In the genomic region with DNA sequence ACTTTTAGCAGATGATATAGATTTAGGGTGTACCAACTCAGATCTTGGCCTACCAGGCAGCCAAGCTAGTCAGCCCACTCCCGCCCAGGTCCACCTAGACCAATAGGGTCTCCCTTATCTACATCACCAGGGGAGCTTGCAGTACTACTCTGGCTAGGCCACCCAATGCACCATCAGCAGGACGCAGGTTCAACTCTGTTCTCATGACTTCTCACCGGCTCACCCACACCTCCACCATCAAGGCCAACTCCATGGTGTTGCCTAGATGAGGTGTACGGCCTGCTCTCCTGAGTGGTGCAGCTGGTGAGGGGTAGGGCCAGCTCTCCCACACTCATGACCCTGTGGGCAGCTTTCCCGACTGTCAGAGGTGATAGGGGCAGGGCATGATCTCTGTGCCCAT, we compare ENCODE assay signal across 32 mouse cellular contexts. TPM values are rescaled to one million over a fixed set of nuclear protein-coding genes. Genes with fewer than 3 reads are reported as not detected.
"Had no signal": no experiment of that assay in that cellular context is flagged by ENCODE, and none has a peak within 500 bp of the region (broad histone marks: within the 10 kb centered on the region; RNA-seq: fewer than 3 reads in every experiment).

No protein-coding gene starts in this region.

- H3K36me3 ChIP-seq: limb, embryonic 10.5 days; limb, embryonic 12.5 days; limb, embryonic 13.5 days; limb, embryonic 15.5 days; liver, embryonic 12.5 days; liver, embryonic 13.5 days; liver, embryonic 15.5 days; lung, embryonic 15.5 days; midbrain, embryonic 10.5 days; midbrain, embryonic 12.5 days; midbrain, embryonic 13.5 days; midbrain, embryonic 15.5 days; neural tube, embryonic 12.5 days had no signal

- H3K4me1 ChIP-seq: limb, embryonic 10.5 days; limb, embryonic 12.5 days; limb, embryonic 13.5 days; limb, embryonic 15.5 days; liver, embryonic 12.5 days; liver, embryonic 13.5 days; liver, embryonic 15.5 days; lung, embryonic 15.5 days; megakaryocyte, embryonic 14.5 days; midbrain, embryonic 10.5 days; midbrain, embryonic 12.5 days; midbrain, embryonic 13.5 days; midbrain, embryonic 15.5 days; neural tube, embryonic 12.5 days had no signal

- H3K27me3 ChIP-seq: limb, embryonic 12.5 days; limb, embryonic 13.5 days; limb, embryonic 15.5 days; liver, embryonic 12.5 days; liver, embryonic 15.5 days; lung, embryonic 15.5 days; megakaryocyte, embryonic 14.5 days; midbrain, embryonic 12.5 days; midbrain, embryonic 13.5 days; midbrain, embryonic 15.5 days; neural tube, embryonic 12.5 days had no signal

- H3K4me3 ChIP-seq: limb, embryonic 10.5 days; limb, embryonic 12.5 days; limb, embryonic 13.5 days; limb, embryonic 15.5 days; liver, embryonic 12.5 days; liver, embryonic 13.5 days; liver, embryonic 15.5 days; lung, embryonic 15.5 days; megakaryocyte, embryonic 14.5 days; midbrain, embryonic 10.5 days; midbrain, embryonic 12.5 days; midbrain, embryonic 13.5 days; midbrain, embryonic 15.5 days; myocyte; neural tube, embryonic 12.5 days had no signal

- H3K9me3 ChIP-seq: limb, embryonic 10.5 days; limb, embryonic 12.5 days; limb, embryonic 13.5 days; limb, embryonic 15.5 days; liver, embryonic 12.5 days; liver, embryonic 13.5 days; liver, embryonic 15.5 days; lung, embryonic 15.5 days; midbrain, embryonic 10.5 days; midbrain, embryonic 12.5 days; midbrain, embryonic 13.5 days; midbrain, embryonic 15.5 days; neural tube, embryonic 12.5 days had no signal

- H3K27ac ChIP-seq: limb, embryonic 10.5 days; limb, embryonic 12.5 days; limb, embryonic 13.5 days; limb, embryonic 15.5 days; liver, embryonic 12.5 days; liver, embryonic 13.5 days; liver, embryonic 14.5 days; liver, embryonic 15.5 days; lung, embryonic 15.5 days; macrophage; midbrain, embryonic 10.5 days; midbrain, embryonic 12.5 days; midbrain, embryonic 13.5 days; midbrain, embryonic 15.5 days; neural tube, embryonic 12.5 days had no signal

- DNase-seq: left cerebral cortex, postnatal 4 days; liver; liver, embryonic 13.5 days; liver, postnatal 0 days; lung, adult 18-20 months; lung, adult 2 months; lung, embryonic 14.5 days; lung, postnatal 10 days; lung, postnatal 14 days; lung, postnatal 36 days; lung, postnatal 4 days; midbrain, embryonic 14.5 days had no signal

RNA-seq across cellular contexts. Expression of a gene that starts 27.7 kb away (rescaled TPM):
- polyA plus RNA-seq: myocyte had no signal

RNA-seq across cellular contexts. Expression of a gene that starts 32.2 kb away (rescaled TPM):
- total RNA-seq: megakaryocyte progenitor cell, adult 5-6 weeks; megakaryocyte, adult 5-6 weeks; megakaryocyte-erythroid progenitor cell, adult 5-6 weeks; monocyte, adult 5-6 weeks had no signal
